Mouse (Mus musculus): ENCODE results near the gene Tubgcp2. TPM values are rescaled to one million over a fixed set of nuclear protein-coding genes. Genes with fewer than 3 reads are reported as not detected.

Gene Tubgcp2
- polyA plus RNA-seq, 1 experiment from 2014 or later = 75.6 TPM

DNA sequence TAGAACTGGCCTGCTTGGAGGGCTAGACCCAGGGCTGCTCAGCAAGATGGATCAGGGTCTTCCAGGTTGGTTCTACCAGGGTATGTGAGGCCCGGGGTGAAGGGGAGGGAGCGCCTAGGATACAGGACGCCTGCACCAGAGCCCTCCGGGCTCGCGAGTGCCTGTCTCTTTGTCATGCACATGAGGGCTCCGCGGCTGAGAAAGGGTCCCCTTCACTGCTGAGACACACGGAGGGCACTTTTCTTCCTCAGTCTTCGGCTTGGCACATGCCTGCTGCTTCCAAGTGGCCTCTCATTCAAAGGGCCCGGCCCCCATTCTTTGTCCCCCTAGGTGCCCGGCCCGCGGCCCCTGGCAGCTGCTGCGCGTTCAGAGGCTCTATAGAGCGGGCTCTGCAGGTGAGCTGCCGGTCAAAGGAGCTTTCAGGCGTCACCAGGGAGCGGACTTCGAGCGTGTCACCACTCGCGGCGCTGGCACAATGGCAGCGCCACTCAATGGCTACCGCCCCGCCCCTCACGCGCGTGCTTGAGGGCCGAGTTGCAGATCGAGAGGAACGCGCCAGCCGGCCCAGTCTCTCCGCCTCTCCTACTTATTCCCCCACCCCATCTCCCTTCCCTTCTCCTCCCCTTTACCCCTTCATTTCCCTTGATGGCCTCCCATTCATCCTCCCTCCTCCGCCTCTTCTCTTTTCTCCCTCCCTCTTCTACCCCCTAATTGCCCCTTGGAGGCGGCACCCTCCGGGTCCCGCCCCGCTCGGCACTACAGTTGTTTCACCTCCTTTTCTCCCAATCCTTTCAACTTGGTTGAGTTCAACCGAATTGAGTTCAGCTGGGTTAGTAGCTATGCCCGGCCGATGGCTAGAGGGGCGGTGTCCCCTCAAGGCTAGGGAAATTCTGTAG lies 24.7 kb upstream of the Tubgcp2 start:
- Histone ChIP-seq H3K9ac (peak overlapping the region; percentile 54), H3K4me2 (peak overlapping the region; percentile 65), H3K27ac (peak overlapping the region; percentile 85), H3K36me3 (replicated peaks) (no peaks in the 10 kb centered on the region), H3K9me3 (no peaks in the 10 kb centered on the region), H3K4me3 (replicated peaks) (peak overlapping the region; percentile 34), H3K4me1 (peaks cover 63% of the 10 kb centered on the region), H3K27me3 (peaks cover 86% of the 10 kb centered on the region)
- under 1% methylated on average over 46 of the region's 47 CpGs for WGBS
- peak; percentile 66 for ATAC-seq (ENCODE audit: low FRiP score)

DNA sequence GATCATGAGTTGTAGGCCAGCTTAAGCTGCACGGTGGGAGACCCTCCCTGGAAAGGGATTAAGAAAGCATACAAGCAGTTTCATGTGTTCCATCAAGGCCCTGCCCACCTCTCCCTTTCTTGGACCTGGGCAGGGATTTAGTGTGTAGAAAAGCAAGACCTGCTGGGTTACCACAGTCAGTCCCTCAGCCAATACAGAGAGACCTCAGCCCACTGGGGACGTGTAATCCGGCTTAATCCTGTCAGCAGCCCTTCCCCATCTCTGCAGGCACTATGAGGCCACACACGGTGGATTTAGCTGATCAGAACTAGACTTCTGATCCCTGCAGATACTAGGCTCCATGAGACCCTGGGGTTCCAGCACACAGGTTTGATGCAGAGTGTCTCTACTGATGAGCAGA lies 23.1 kb upstream of the Tubgcp2 start:
- H3K9ac ChIP-seq = no peak overlapping the region
- no peaks in the 10 kb centered on the region for H3K9me3 ChIP-seq
- no peaks in the 10 kb centered on the region for H3K36me3 ChIP-seq (replicated peaks)
- H3K27ac ChIP-seq = 0 out of 2 replicates have a peak overlapping the region, but pooled peaks have one; percentile 31
- H3K27me3 ChIP-seq = peaks cover 86% of the 10 kb centered on the region
- no peak overlapping the region for H3K4me3 ChIP-seq (replicated peaks)
- peaks cover 65% of the 10 kb centered on the region for H3K4me1 ChIP-seq
- peak overlapping the region; percentile 65; the same call in 1 of the 2 replicates for H3K4me2 ChIP-seq
- WGBS = 7% methylated on average over 4 of the region's 4 CpGs
- no peak for ATAC-seq (ENCODE audit: low FRiP score)

DNA sequence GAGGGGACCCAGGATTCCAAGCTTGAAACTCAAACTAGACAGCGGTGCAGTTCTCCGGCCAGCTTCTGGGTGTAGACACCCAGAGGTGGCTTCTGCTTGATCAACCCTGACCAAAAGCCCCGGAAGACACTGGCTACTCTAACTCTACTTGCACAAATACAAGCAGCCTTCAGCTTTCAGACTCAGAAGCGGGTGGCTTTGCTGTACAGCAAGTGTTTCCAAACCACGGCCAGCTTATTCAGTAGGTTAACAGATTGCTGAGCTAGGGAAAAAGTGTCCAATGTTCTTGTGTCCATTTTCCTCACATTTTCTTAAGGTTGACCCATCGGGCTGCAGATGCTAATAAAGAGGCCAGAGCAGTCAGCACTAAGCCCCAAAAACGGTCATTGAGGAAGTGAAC lies 22.1 kb upstream of the Tubgcp2 start:
- WGBS = 3% methylated on average over 7 of the region's 7 CpGs
- H3K4me1 ChIP-seq = peaks cover 65% of the 10 kb centered on the region
- H3K27me3 ChIP-seq = peaks cover 85% of the 10 kb centered on the region
- peak overlapping the region; percentile 95 for H3K27ac ChIP-seq
- H3K4me2 ChIP-seq = peak overlapping the region; percentile 77
- no peaks in the 10 kb centered on the region for H3K9me3 ChIP-seq
- peak overlapping the region; percentile 74 for H3K9ac ChIP-seq
- H3K4me3 ChIP-seq (replicated peaks) = peak overlapping the region; percentile 46
- no peaks in the 10 kb centered on the region for H3K36me3 ChIP-seq (replicated peaks)
- ATAC-seq (ENCODE audit: low FRiP score) = no peak

DNA sequence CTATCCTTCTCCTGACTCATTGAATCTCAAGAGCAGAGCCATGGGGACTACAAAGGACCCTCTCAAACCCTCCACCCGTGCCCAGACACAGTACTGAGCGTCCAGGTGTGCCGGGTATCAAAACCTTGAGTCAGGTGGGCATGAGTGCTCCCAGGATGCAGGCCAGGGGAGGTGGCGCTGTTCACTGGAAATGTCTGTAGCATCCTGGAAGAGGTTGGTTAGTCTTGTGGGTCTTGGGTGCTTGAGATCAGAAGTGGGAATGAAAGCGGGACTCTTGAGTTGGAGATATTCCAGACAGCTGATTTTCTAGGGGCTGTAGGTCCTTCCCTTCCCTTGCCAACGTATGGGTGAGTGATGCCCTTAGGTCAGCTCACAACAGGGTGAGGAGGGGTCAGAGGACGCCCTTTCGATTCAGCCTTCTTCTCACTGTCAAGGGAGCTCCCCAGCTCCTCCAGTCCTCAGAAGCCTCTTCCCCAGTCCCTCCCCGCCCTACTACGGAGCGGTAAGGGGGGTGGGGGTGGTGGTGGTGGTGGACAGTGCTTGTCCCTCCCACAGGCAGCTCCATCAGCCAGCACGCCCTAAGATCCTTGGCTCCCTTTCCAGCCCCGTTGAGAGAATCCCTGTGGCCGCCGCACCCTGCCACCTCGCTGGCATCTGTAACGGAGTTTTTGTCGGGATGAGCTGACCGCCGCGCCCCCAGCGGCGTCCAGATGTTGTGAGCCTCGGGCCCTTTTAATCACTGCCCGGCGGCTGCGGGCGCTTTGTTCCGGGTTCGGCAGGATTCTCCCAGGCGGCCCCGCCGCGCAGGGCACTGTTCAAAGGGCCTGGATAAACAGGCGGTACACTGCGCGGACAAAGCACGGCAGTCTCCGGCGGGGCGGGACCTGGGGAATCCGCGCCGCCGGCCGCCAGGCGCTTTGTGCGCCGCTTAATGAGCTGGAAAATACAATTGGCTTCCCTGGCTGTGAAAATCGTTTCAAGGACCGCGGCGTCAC lies 21.2 kb upstream of the Tubgcp2 start:
- Histone ChIP-seq H3K4me2 (peak overlapping the region; percentile 77), H3K27ac (peak overlapping the region; percentile 95), H3K9ac (peak overlapping the region; percentile 74), H3K4me1 (peaks cover 65% of the 10 kb centered on the region), H3K4me3 (replicated peaks) (peak overlapping the region; percentile 46), H3K36me3 (replicated peaks) (no peaks in the 10 kb centered on the region), H3K9me3 (no peaks in the 10 kb centered on the region), H3K27me3 (peaks cover 86% of the 10 kb centered on the region)
- peak; percentile 80 for ATAC-seq (ENCODE audit: low FRiP score)
- 2% methylated on average over 53 of the region's 53 CpGs for WGBS

DNA sequence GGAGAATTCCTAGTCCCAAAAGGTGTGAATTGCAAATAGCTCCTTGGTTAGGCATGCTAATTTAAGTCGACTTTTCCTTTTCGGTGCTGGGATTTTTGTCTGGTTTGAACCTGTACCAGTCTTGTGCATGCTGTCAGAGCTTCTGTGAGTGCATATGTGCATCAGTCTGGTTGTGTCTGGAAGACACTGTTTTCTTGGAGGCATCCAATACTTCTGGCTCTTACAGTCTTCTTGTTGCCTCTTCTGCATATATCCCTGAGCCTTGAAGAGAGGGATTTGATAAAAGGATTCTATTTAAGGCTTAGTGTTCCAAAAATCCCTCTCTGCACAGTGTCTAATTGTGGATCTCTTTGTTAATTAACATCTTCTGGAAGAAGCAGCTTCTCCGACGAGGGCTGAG lies 17.7 kb upstream of the Tubgcp2 start:
- Histone ChIP-seq H3K27me3 (peaks cover 90% of the 10 kb centered on the region), H3K9me3 (no peaks in the 10 kb centered on the region), H3K36me3 (replicated peaks) (no peaks in the 10 kb centered on the region), H3K27ac (no peak overlapping the region), H3K9ac (no peak overlapping the region), H3K4me1 (peaks cover 37% of the 10 kb centered on the region), H3K4me3 (replicated peaks) (no peak overlapping the region), H3K4me2 (no peak overlapping the region)
- no peak for ATAC-seq (ENCODE audit: low FRiP score)
- 87% methylated on average over 4 of the region's 4 CpGs for WGBS

DNA sequence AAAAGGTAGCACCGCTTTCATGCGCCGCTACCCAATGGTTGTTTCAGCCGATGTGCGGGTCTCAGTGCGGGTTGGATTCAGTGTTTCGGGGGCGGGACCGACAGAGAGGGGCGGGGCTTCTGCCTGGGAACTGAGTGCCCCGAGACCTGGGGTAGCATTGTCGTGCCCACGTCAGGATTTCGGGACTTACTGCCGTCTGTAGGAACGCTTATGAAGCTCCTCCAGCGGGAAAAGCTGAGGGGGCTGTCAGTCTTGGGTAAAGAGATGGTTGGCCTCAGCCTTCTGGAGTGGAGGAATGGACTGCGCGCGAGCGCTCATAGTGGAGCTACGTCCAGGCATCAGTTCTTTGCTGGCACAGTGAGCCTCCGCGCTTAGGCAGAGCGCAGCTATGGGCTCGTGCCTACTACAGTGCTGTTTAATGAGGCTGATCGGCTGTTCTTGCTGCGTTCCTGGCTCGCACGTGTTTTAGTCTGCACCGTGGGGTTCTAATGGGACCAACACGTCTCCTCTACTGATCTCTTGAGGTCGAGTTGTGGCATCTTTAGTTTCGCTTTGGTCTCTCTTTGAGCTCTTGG lies 12.7 kb upstream of the Tubgcp2 start:
- no peak overlapping the region for H3K27ac ChIP-seq
- H3K4me2 ChIP-seq = peak overlapping the region; percentile 63
- no peaks in the 10 kb centered on the region for H3K36me3 ChIP-seq (replicated peaks)
- H3K4me1 ChIP-seq = peaks cover 26% of the 10 kb centered on the region
- WGBS = under 1% methylated on average over 34 of the region's 34 CpGs
- no peaks in the 10 kb centered on the region for H3K9me3 ChIP-seq
- peaks cover 98% of the 10 kb centered on the region for H3K27me3 ChIP-seq
- peak overlapping the region; percentile 33; the same call in 1 of the 2 replicates for H3K9ac ChIP-seq
- H3K4me3 ChIP-seq (replicated peaks) = peak overlapping the region; percentile 41
- ATAC-seq (ENCODE audit: low FRiP score) = peak; percentile 75

DNA sequence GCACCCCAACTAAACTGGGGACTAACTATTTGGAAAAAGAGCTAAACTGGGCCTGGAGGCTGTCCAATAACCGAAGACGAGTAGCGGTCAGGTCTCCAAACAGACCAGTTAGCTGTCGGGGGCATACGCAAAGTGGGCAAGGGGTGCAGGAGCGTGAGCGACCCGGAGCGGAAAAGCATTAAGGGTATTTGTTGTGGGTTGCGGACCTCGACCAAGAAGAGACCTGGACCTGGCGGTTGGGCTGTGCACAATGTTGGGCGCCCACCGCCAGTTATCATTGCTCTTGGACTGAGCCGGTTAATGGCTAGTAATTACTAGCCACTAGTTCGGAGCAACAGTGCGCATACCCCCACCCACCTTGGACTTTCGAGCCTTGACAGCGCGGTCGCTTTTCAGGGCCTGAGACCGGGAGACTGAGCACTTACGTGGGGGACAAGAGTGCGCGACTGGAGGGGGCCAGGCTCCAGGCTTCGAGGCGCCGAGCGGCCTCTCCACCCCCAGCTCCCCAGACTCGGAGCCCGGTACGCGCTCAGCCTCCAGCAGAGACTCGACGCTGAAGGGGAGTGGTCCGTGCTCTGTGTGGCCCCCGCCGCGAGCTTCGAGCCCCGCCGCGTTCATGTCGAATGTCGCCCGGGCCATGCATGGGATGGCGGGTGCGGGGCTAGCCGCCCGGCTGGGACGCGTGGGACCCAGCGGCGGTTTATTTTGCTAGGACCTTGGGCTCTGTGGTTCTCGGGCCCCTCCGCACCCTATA lies 12.1 kb upstream of the Tubgcp2 start, which contains the start of gene Msx3:
Msx3 (minus strand) TSS at position 729 of the 754 bp plus-strand sequence.
- peak; percentile 39 for ATAC-seq (ENCODE audit: low FRiP score)
- Histone ChIP-seq H3K27me3 (peaks cover 96% of the 10 kb centered on the region), H3K9me3 (no peaks in the 10 kb centered on the region), H3K9ac (peak within 1 kb of the TSS; percentile 33; the same call in 1 of the 2 replicates), H3K36me3 (replicated peaks) (no peaks in the 10 kb centered on the region), H3K27ac (no peak within 1 kb of the TSS), H3K4me1 (peaks cover 26% of the 10 kb centered on the region), H3K4me3 (replicated peaks) (peak within 1 kb of the TSS; percentile 41), H3K4me2 (peak within 1 kb of the TSS; percentile 63)
- WGBS = under 1% methylated on average over 55 of the region's 56 CpGs

DNA sequence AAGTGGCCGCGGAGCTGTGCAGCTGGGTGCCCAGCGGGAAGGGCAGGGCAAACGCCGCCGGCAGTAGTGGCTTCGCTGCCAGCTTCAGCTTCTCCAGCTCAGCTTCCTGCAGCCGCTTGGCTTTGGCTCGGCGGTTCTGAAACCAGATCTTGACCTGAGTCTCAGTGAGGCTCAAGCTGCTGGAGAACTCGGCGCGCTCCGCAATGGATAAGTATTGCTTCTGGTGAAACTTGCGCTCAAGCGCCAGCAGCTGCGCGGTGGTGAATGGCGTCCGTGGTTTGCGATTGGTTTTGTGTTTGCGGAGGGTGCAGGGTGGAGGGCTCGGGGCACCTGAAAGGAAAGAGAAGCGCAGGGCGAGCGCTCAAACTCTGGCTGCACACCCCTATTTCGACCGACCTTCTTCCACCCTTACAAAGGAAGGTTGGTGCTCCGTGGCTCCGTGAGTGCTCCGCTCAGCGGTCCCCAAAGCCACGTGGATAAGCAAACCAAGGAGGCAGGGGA lies 11.4 kb upstream of the Tubgcp2 start:
- Histone ChIP-seq H3K27ac (no peak overlapping the region), H3K4me2 (peak overlapping the region; percentile 63), H3K36me3 (replicated peaks) (no peaks in the 10 kb centered on the region), H3K4me3 (replicated peaks) (peak overlapping the region; percentile 41), H3K4me1 (peaks cover 26% of the 10 kb centered on the region), H3K9ac (0 out of 2 replicates have a peak overlapping the region, but pooled peaks have one; percentile 26), H3K27me3 (peaks cover 90% of the 10 kb centered on the region), H3K9me3 (no peaks in the 10 kb centered on the region)
- 0 out of 2 replicates have a peak, but pooled peaks have one; percentile 14 for ATAC-seq (ENCODE audit: low FRiP score)
- WGBS = under 1% methylated on average over 33 of the region's 33 CpGs

DNA sequence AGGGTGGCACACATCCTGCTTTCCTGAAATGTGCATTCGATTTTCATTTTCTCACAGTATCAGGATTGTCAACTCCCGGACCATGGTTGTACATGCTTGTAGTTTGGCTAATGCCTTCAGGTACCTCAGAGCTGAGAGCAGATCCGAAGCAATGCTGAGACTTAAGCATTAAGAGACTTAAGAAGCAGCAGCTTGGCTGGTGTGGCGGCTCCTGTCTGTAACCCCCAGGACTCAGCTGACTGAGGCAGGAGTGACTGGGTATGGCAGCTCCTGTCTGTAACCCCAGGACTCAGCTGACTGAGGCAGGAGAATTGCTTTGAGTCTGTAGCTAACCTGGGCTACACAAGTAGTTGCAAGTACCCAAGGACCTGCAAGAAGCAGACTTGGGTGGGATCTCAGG lies 9.1 kb upstream of the Tubgcp2 start:
- Histone ChIP-seq H3K4me1 (peaks cover 26% of the 10 kb centered on the region), H3K9ac (no peak overlapping the region), H3K27me3 (peaks cover 73% of the 10 kb centered on the region), H3K9me3 (no peaks in the 10 kb centered on the region), H3K4me2 (no peak overlapping the region), H3K27ac (no peak overlapping the region), H3K36me3 (replicated peaks) (peaks cover 8% of the 10 kb centered on the region), H3K4me3 (replicated peaks) (no peak overlapping the region)
- no peak for ATAC-seq (ENCODE audit: low FRiP score)
- WGBS = 81% methylated on average over 4 of the region's 4 CpGs

DNA sequence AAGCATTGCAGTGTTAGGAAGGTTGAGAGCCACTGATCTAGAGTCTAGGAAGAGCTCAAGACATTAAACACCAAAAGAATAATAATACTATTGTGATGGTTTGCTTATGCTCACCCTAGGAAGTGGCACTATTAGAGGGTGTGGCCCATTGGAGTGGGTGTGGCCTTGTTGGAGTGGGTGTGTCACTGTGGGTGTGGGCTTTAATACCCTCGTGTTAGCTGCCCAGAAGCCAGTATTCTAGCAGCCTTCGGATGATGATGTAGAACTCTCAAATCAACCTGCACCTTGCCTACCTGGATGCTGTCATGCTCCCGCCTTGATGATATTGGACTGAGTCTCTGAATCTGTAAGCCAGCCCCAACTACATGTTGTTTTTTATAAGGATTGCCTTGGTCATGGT lies 6.3 kb upstream of the Tubgcp2 start:
- Histone ChIP-seq H3K27me3 (peaks cover 45% of the 10 kb centered on the region), H3K4me3 (replicated peaks) (no peak overlapping the region), H3K4me1 (peaks cover 4% of the 10 kb centered on the region; the same call in 1 of the 2 replicates), H3K9ac (no peak overlapping the region), H3K36me3 (replicated peaks) (peaks cover 22% of the 10 kb centered on the region), H3K27ac (no peak overlapping the region), H3K4me2 (no peak overlapping the region), H3K9me3 (no peaks in the 10 kb centered on the region)
- no peak for ATAC-seq (ENCODE audit: low FRiP score)
- WGBS = 65% methylated on average over 3 of the region's 3 CpGs

DNA sequence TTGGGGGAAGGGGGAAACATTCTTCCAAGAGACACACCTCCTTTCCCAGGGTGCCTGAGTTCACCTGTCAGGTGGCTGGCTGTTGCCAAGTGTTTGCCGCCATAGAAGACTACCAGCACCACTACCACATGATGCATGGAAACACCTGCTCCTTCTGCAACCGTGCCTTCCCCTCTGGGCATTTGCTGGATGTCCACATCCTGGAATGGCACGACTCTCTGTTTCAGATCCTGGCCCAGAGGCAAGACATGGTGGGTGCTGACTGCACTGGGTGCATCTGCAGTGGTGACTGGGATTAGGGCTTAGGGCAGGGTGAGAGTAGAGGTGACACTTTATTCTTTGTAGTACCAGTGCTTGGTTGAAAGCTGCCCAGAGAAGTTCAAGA lies 694 bp upstream of the Tubgcp2 start:
- peak overlapping the region; percentile 86 for H3K4me3 ChIP-seq (replicated peaks)
- H3K4me2 ChIP-seq = peak overlapping the region; percentile 88
- H3K36me3 ChIP-seq (replicated peaks) = peaks cover 39% of the 10 kb centered on the region
- H3K9me3 ChIP-seq = no peaks in the 10 kb centered on the region
- 59% methylated on average over 3 of the region's 3 CpGs for WGBS
- H3K27me3 ChIP-seq = 0 out of 2 replicates have a peak, but pooled peaks cover 4% of the 10 kb centered on the region
- peaks cover 26% of the 10 kb centered on the region for H3K4me1 ChIP-seq
- H3K27ac ChIP-seq = no peak overlapping the region
- peak overlapping the region; percentile 80 for H3K9ac ChIP-seq
- ATAC-seq (ENCODE audit: low FRiP score) = no peak
